Mouse (Mus musculus): Measurements from ENCODE around the gene Gldc. TPM values are rescaled to one million over a fixed set of nuclear protein-coding genes. Genes with fewer than 3 reads are reported as not detected.
A peak's percentile ranks its signal among the peaks of the same experiment; 100 is the strongest.

Gene Gldc
- polyA plus RNA-seq, 1 experiment from 2014 or later: 13.9 TPM

GRCm38 (mm10) chr19:30151290-30151689 lies 23.9 kb downstream of the Gldc start:
- peaks cover 29% of the 10 kb centered on the region for H3K4me1 ChIP-seq
- 92% methylated on average over 10 of the region's 10 CpGs for WGBS
- no peaks in the 10 kb centered on the region; the same call in 1 of the 2 replicates for H3K36me3 ChIP-seq
- DNase-seq (ENCODE audit: low spot score): no peak
- H3K27me3 ChIP-seq (ENCODE audit: low read depth, poor library complexity, severe bottlenecking): no peaks in the 10 kb centered on the region
- no peak overlapping the region for H3K4me3 ChIP-seq
- H3K9me3 ChIP-seq (replicated peaks): no peaks in the 10 kb centered on the region
- no peak overlapping the region for H3K27ac ChIP-seq

GRCm38 (mm10) chr19:30149238-30149805 lies 25.9 kb downstream of the Gldc start:
- Histone ChIP-seq H3K27me3 (ENCODE audit: low read depth, poor library complexity, severe bottlenecking) (no peaks in the 10 kb centered on the region), H3K27ac (peak overlapping the region; percentile 21; the same call in 1 of the 2 replicates), H3K4me1 (peaks cover 20% of the 10 kb centered on the region), H3K9me3 (replicated peaks) (no peaks in the 10 kb centered on the region), H3K4me3 (no peak overlapping the region), H3K36me3 (peaks cover 5% of the 10 kb centered on the region; the same call in 1 of the 2 replicates)
- no peak for DNase-seq (ENCODE audit: low spot score)
- WGBS: 27% methylated on average over 6 of the region's 6 CpGs

- DNase-seq (ENCODE audit: low spot score): no peak
- Histone ChIP-seq H3K27me3 (ENCODE audit: low read depth, poor library complexity, severe bottlenecking) (no peaks in the 10 kb centered on the region), H3K27ac (no peak overlapping the region), H3K36me3 (peaks cover 14% of the 10 kb centered on the region; the same call in 1 of the 2 replicates), H3K9me3 (replicated peaks) (no peaks in the 10 kb centered on the region), H3K4me1 (peaks cover 20% of the 10 kb centered on the region), H3K4me3 (no peak overlapping the region)
- WGBS: 83% methylated on average over 4 of the region's 4 CpGs
Observed at GRCm38 (mm10) chr19:30147306-30147705, 27.9 kb downstream of the Gldc start.

- H3K27ac ChIP-seq: no peak overlapping the region
- H3K36me3 ChIP-seq: peaks cover 14% of the 10 kb centered on the region; the same call in 1 of the 2 replicates
- DNase-seq (ENCODE audit: low spot score): no peak
- H3K9me3 ChIP-seq (replicated peaks): no peaks in the 10 kb centered on the region
- no peaks in the 10 kb centered on the region for H3K27me3 ChIP-seq (ENCODE audit: low read depth, poor library complexity, severe bottlenecking)
- no peak overlapping the region for H3K4me3 ChIP-seq
- 83% methylated on average over 6 of the region's 6 CpGs for WGBS
- peaks cover 20% of the 10 kb centered on the region for H3K4me1 ChIP-seq
Observed at GRCm38 (mm10) chr19:30146761-30147160, 28.5 kb downstream of the Gldc start.

- no peaks in the 10 kb centered on the region for H3K27me3 ChIP-seq (ENCODE audit: low read depth, poor library complexity, severe bottlenecking)
- DNase-seq (ENCODE audit: low spot score): no peak
- 90% methylated on average over 4 of the region's 4 CpGs for WGBS
- H3K9me3 ChIP-seq (replicated peaks): no peaks in the 10 kb centered on the region
- peaks cover 15% of the 10 kb centered on the region for H3K4me1 ChIP-seq
- no peak overlapping the region for H3K27ac ChIP-seq
- peaks cover 14% of the 10 kb centered on the region; the same call in 1 of the 2 replicates for H3K36me3 ChIP-seq
- no peak overlapping the region for H3K4me3 ChIP-seq
Observed at GRCm38 (mm10) chr19:30145106-30145505, 30.1 kb downstream of the Gldc start.

GRCm38 (mm10) chr19:30136308-30136707 lies 38.9 kb downstream of the Gldc start:
- no peak overlapping the region for H3K27ac ChIP-seq
- H3K4me1 ChIP-seq: no peaks in the 10 kb centered on the region
- no peak for DNase-seq (ENCODE audit: low spot score)
- no peak overlapping the region for H3K4me3 ChIP-seq
- peaks cover 18% of the 10 kb centered on the region for H3K36me3 ChIP-seq
- H3K27me3 ChIP-seq (ENCODE audit: low read depth, poor library complexity, severe bottlenecking): no peaks in the 10 kb centered on the region
- H3K9me3 ChIP-seq (replicated peaks): no peaks in the 10 kb centered on the region
- WGBS: 88% methylated on average over 1 of the region's 1 CpGs

- H3K4me1 ChIP-seq: peaks cover 4% of the 10 kb centered on the region; the same call in 1 of the 2 replicates
- peaks cover 14% of the 10 kb centered on the region; the same call in 1 of the 2 replicates for H3K36me3 ChIP-seq
- no peak overlapping the region for H3K27ac ChIP-seq
- no peak overlapping the region for H3K4me3 ChIP-seq
- no peaks in the 10 kb centered on the region for H3K27me3 ChIP-seq (ENCODE audit: low read depth, poor library complexity, severe bottlenecking)
- WGBS: 86% methylated on average over 4 of the region's 4 CpGs
- H3K9me3 ChIP-seq (replicated peaks): no peaks in the 10 kb centered on the region
- DNase-seq (ENCODE audit: low spot score): no peak
Observed at GRCm38 (mm10) chr19:30128177-30128576, 47.1 kb downstream of the Gldc start.

- 86% methylated on average over 7 of the region's 7 CpGs for WGBS
Observed at GRCm38 (mm10) chr19:30125670-30126059, 49.6 kb downstream of the Gldc start.

GRCm38 (mm10) chr19:30124999-30125669 lies 50.1 kb downstream of the Gldc start:
- no peaks in the 10 kb centered on the region for H3K27me3 ChIP-seq (ENCODE audit: low read depth, poor library complexity, severe bottlenecking)
- no peak for DNase-seq (ENCODE audit: low spot score)
- no peaks in the 10 kb centered on the region for H3K9me3 ChIP-seq (replicated peaks)
- peaks cover 9% of the 10 kb centered on the region; the same call in 1 of the 2 replicates for H3K36me3 ChIP-seq
- 84% methylated on average over 7 of the region's 7 CpGs for WGBS
- no peak overlapping the region for H3K4me3 ChIP-seq
- no peak overlapping the region for H3K27ac ChIP-seq
- H3K4me1 ChIP-seq: peaks cover 4% of the 10 kb centered on the region; the same call in 1 of the 2 replicates

More at GRCm38 (mm10) chr19:30125670-30126059, 49.6 kb downstream of the Gldc start:
- Histone ChIP-seq H3K27me3 (ENCODE audit: low read depth, poor library complexity, severe bottlenecking) (no peaks in the 10 kb centered on the region), H3K4me3 (no peak overlapping the region), H3K9me3 (replicated peaks) (no peaks in the 10 kb centered on the region), H3K4me1 (peaks cover 4% of the 10 kb centered on the region; the same call in 1 of the 2 replicates), H3K27ac (no peak overlapping the region), H3K36me3 (peaks cover 9% of the 10 kb centered on the region; the same call in 1 of the 2 replicates)
- DNase-seq (ENCODE audit: low spot score): no peak

- H3K9me3 ChIP-seq (replicated peaks): no peaks in the 10 kb centered on the region
- H3K4me3 ChIP-seq: no peak overlapping the region
- H3K27me3 ChIP-seq (ENCODE audit: low read depth, poor library complexity, severe bottlenecking): no peaks in the 10 kb centered on the region
- H3K27ac ChIP-seq: 0 out of 2 replicates have a peak overlapping the region, but pooled peaks have one; percentile 44
- H3K4me1 ChIP-seq: peaks cover 53% of the 10 kb centered on the region
- WGBS: 93% methylated on average over 17 of the region's 17 CpGs
- no peak for DNase-seq (ENCODE audit: low spot score)
- peaks cover 2% of the 10 kb centered on the region; the same call in 1 of the 2 replicates for H3K36me3 ChIP-seq
Observed at GRCm38 (mm10) chr19:30118344-30119312, 56.6 kb downstream of the Gldc start.

GRCm38 (mm10) chr19:30117775-30118174 lies 57.5 kb downstream of the Gldc start:
- DNase-seq (ENCODE audit: low spot score): no peak
- H3K36me3 ChIP-seq: peaks cover 2% of the 10 kb centered on the region; the same call in 1 of the 2 replicates
- peaks cover 55% of the 10 kb centered on the region for H3K4me1 ChIP-seq
- H3K27ac ChIP-seq: 0 out of 2 replicates have a peak overlapping the region, but pooled peaks have one; percentile 44
- no peaks in the 10 kb centered on the region for H3K9me3 ChIP-seq (replicated peaks)
- WGBS: 83% methylated on average over 9 of the region's 9 CpGs
- H3K4me3 ChIP-seq: no peak overlapping the region
- no peaks in the 10 kb centered on the region for H3K27me3 ChIP-seq (ENCODE audit: low read depth, poor library complexity, severe bottlenecking)

- WGBS: 70% methylated on average over 4 of the region's 4 CpGs
- no peaks in the 10 kb centered on the region for H3K9me3 ChIP-seq (replicated peaks)
- H3K27me3 ChIP-seq (ENCODE audit: low read depth, poor library complexity, severe bottlenecking): no peaks in the 10 kb centered on the region
- H3K27ac ChIP-seq: no peak overlapping the region
- no peak for DNase-seq (ENCODE audit: low spot score)
- peaks cover 2% of the 10 kb centered on the region; the same call in 1 of the 2 replicates for H3K36me3 ChIP-seq
- no peak overlapping the region for H3K4me3 ChIP-seq
- H3K4me1 ChIP-seq: peaks cover 55% of the 10 kb centered on the region
Observed at GRCm38 (mm10) chr19:30117241-30117640, 58.0 kb downstream of the Gldc start.

All from limb, embryonic 10.5 days (tissue).